Mouse (Mus musculus) neural tube, embryonic 11.5 days (tissue): ENCODE measurements at regions not wholly inside any gene's neighbourhood (a gene's known extent, or its start where the extent isn't known, plus 50 kb on each side); places are given as distances from the start of the nearest gene placed in this dataset.

ENCODE experiments used
- ATAC-seq: fragments of 200-750 bp; cut with Nextera tagmentation; 2 replicates; pipeline ENCODE4 v1.8.0; 2017; ENCODE audit warnings: moderate number of reproducible peaks, mild to moderate bottlenecking, moderate TSS enrichment, moderate library complexity; ENCODE audit not compliant: insufficient read depth, low FRiP score, low TSS enrichment
- DNase-seq: peaks from one replicate; pipeline ENCODE4 v3.0.0-alpha.2; 2015; ENCODE audit warnings: low spot score
- H3K27ac ChIP-seq: fragments of 300-500 bp; sonication (generic); 2 replicates; pipeline ENCODE4 v1.5.1; 2014; ENCODE audit warnings: low read depth, mild to moderate bottlenecking, low read length
- H3K27me3 ChIP-seq: fragments of 300-500 bp; sonication (generic); 2 replicates; pipeline ENCODE4 v1.6.1; 2014; ENCODE audit warnings: mild to moderate bottlenecking, low read length, mixed read lengths; ENCODE audit not compliant: control insufficient read depth, insufficient read depth
- H3K36me3 ChIP-seq: fragments of 300-500 bp; sonication (generic); 2 replicates; pipeline ENCODE4 v1.6.1; 2014; ENCODE audit warnings: mild to moderate bottlenecking, low read length, moderate library complexity, mixed read lengths; ENCODE audit not compliant: control insufficient read depth, insufficient read depth
- H3K4me1 ChIP-seq: fragments of 300-500 bp; sonication (generic); 2 replicates; pipeline ENCODE4 v1.6.1; 2014; ENCODE audit warnings: low read length, mixed read lengths; ENCODE audit not compliant: control insufficient read depth, insufficient read depth
- H3K4me2 ChIP-seq: fragments of 300-500 bp; sonication (generic); 2 replicates; pipeline ENCODE4 v1.6.1; 2014; ENCODE audit warnings: low read depth, mild to moderate bottlenecking, moderate library complexity
- H3K4me3 ChIP-seq: fragments of 300-500 bp; sonication (generic); 2 replicates; pipeline ENCODE4 v1.5.1; 2014; ENCODE audit warnings: low read depth, low read length
- H3K9ac ChIP-seq: fragments of 300-500 bp; sonication (generic); 2 replicates; pipeline ENCODE4 v1.6.1; 2014; ENCODE audit warnings: mild to moderate bottlenecking, low read length
- H3K9me3 ChIP-seq: fragments of 300-500 bp; sonication (generic); 2 replicates; pipeline ENCODE4 v1.6.1; 2016; ENCODE audit warnings: low read length; ENCODE audit not compliant: control insufficient read depth
- WGBS: fragments of 180-500 bp; shearing (Covaris S2); extraction: QIAGEN DNeasy Blood & Tissue Kit; methylation state at CpG from one replicate; pipeline ENCODE4 v1.1.7; 2014; 5-methylcytosine and 5-hydroxymethylcytosine counted together

- no peak overlapping the region for H3K4me3 ChIP-seq
- 74% methylated on average over 8 of the region's 8 CpGs for WGBS
- H3K9ac ChIP-seq = no peak overlapping the region
- ATAC-seq = no peak
- H3K36me3 ChIP-seq = no peaks in the 10 kb centered on the region
- H3K4me1 ChIP-seq = no peaks in the 10 kb centered on the region
- no peak for DNase-seq
- H3K9me3 ChIP-seq = no peaks in the 10 kb centered on the region
- no peak overlapping the region for H3K27ac ChIP-seq
- H3K27me3 ChIP-seq = no peaks in the 10 kb centered on the region
- H3K4me2 ChIP-seq = no peak overlapping the region
These were observed 163.6 kb upstream of the Egfl6 start for GRCm38 (mm10) chrX:166749055-166749679.

GRCm38 (mm10) chrX:166731354-166731753, 145.8 kb upstream of the Egfl6 start:
- DNase-seq (no peak), ATAC-seq (no peak)
- 77% methylated on average over 2 of the region's 2 CpGs for WGBS
- H3K27me3 ChIP-seq = no peaks in the 10 kb centered on the region
- H3K4me1 ChIP-seq = no peaks in the 10 kb centered on the region
- no peak overlapping the region for H3K4me2 ChIP-seq
- no peak overlapping the region for H3K4me3 ChIP-seq
- no peak overlapping the region for H3K9ac ChIP-seq
- no peaks in the 10 kb centered on the region for H3K9me3 ChIP-seq
- no peak overlapping the region for H3K27ac ChIP-seq
- H3K36me3 ChIP-seq = no peaks in the 10 kb centered on the region

- H3K27ac ChIP-seq = no peak overlapping the region
- H3K4me3 ChIP-seq = no peak overlapping the region
- no peaks in the 10 kb centered on the region for H3K9me3 ChIP-seq
- ATAC-seq = no peak; the same call in 1 of the 2 replicates
- no peak for DNase-seq
- H3K9ac ChIP-seq = no peak overlapping the region
- no peak overlapping the region for H3K4me2 ChIP-seq
- no peaks in the 10 kb centered on the region for H3K36me3 ChIP-seq
- 64% methylated on average over 2 of the region's 2 CpGs for WGBS
- H3K4me1 ChIP-seq = no peaks in the 10 kb centered on the region
- no peaks in the 10 kb centered on the region for H3K27me3 ChIP-seq
These were observed 143.1 kb upstream of the Egfl6 start for GRCm38 (mm10) chrX:166728622-166728928.

- Histone ChIP-seq H3K4me3 (no peak overlapping the region), H3K27ac (no peak overlapping the region), H3K4me2 (no peak overlapping the region), H3K36me3 (no peaks in the 10 kb centered on the region), H3K27me3 (no peaks in the 10 kb centered on the region), H3K9me3 (no peaks in the 10 kb centered on the region), H3K9ac (no peak overlapping the region), H3K4me1 (no peaks in the 10 kb centered on the region)
- ATAC-seq = peak; percentile 82
- DNase-seq = peak; percentile 46
- WGBS = 35% methylated on average over 7 of the region's 7 CpGs
These were observed 142.5 kb upstream of the Egfl6 start for GRCm38 (mm10) chrX:166727823-166728621.

GRCm38 (mm10) chrX:166725761-166726503, 140.4 kb upstream of the Egfl6 start:
- no peak overlapping the region for H3K9ac ChIP-seq
- H3K27ac ChIP-seq = no peak overlapping the region
- H3K4me2 ChIP-seq = no peak overlapping the region
- DNase-seq (no peak), ATAC-seq (no peak)
- no peaks in the 10 kb centered on the region for H3K9me3 ChIP-seq
- no peaks in the 10 kb centered on the region for H3K4me1 ChIP-seq
- H3K36me3 ChIP-seq = no peaks in the 10 kb centered on the region
- no peak overlapping the region for H3K4me3 ChIP-seq
- no peaks in the 10 kb centered on the region for H3K27me3 ChIP-seq
- WGBS = 75% methylated on average over 6 of the region's 6 CpGs

- Histone ChIP-seq H3K4me1 (no peaks in the 10 kb centered on the region), H3K4me2 (no peak overlapping the region), H3K36me3 (no peaks in the 10 kb centered on the region), H3K9ac (no peak overlapping the region), H3K9me3 (no peaks in the 10 kb centered on the region), H3K4me3 (no peak overlapping the region), H3K27ac (no peak overlapping the region), H3K27me3 (no peaks in the 10 kb centered on the region)
- DNase-seq (no peak), ATAC-seq (no peak)
These were observed 132.6 kb upstream of the Egfl6 start for GRCm38 (mm10) chrX:166718075-166718474.

- DNase-seq (no peak), ATAC-seq (no peak)
- Histone ChIP-seq H3K9ac (no peak overlapping the region), H3K27me3 (0 out of 2 replicates have a peak, but pooled peaks cover 2% of the 10 kb centered on the region), H3K9me3 (no peaks in the 10 kb centered on the region), H3K27ac (no peak overlapping the region), H3K4me3 (no peak overlapping the region), H3K36me3 (no peaks in the 10 kb centered on the region), H3K4me1 (no peaks in the 10 kb centered on the region), H3K4me2 (no peak overlapping the region)
- 75% methylated on average over 2 of the region's 2 CpGs for WGBS
These were observed 123.8 kb upstream of the Egfl6 start for GRCm38 (mm10) chrX:166709306-166709705.

GRCm38 (mm10) chrX:166708106-166708505, 122.6 kb upstream of the Egfl6 start:
- DNase-seq (no peak), ATAC-seq (no peak)
- H3K27ac ChIP-seq = no peak overlapping the region
- H3K36me3 ChIP-seq = no peaks in the 10 kb centered on the region
- no peaks in the 10 kb centered on the region for H3K9me3 ChIP-seq
- no peaks in the 10 kb centered on the region for H3K4me1 ChIP-seq
- H3K9ac ChIP-seq = no peak overlapping the region
- H3K4me2 ChIP-seq = no peak overlapping the region
- 0 out of 2 replicates have a peak, but pooled peaks cover 2% of the 10 kb centered on the region for H3K27me3 ChIP-seq
- no peak overlapping the region for H3K4me3 ChIP-seq
- WGBS = 61% methylated on average over 1 of the region's 1 CpGs
